Comparison of ENCODE assay signal across 8 mouse cellular contexts in the genomic region with DNA sequence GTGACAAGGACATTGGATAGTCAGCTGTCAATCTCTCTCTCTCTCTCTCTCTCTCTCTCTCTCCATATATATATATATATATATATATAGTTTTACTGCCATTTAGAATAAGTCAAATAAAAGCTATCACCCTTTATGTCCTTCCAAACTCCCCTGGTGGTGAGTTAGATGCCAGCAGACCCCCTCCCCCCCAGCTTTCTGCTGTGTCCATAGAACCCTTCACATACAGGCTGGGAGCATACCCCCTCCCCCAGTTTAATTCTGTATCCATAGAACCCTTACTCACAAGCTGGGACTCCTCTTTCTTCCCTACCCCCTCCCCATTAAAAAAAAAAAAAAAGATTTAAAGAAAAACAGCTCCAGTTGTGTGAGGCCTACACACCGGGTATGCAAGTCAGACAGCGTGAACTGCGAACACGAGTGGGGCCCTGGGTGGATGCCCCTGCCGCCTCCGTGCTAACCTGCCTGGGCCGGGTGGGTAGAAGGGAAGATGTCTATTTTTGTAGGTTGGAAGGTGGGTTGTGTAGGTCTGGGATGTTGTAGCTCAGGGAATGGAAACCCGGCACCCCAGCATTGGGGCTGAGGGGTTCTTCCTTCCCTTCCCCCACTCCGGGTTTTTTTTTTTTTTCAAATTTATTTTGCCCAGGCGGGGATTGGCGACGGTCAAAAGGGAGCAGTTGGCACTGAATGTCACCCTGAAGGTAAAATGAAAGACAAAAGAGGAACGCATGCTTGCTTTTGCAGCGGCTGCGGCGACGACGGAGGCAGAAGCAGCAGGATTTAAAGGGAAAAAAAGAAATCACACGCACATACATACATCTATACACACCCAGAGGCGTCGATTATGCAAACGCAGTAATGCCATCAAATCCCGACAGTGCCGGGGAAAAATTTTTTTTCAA. TPM values are rescaled to one million over a fixed set of nuclear protein-coding genes. Genes with fewer than 3 reads are reported as not detected.
DNase-seq lines count a peak whose midpoint lies in the region; ATAC-seq and TF ChIP-seq lines count a peak whose summit lies in the region.

No protein-coding gene starts in this region.

- TF ChIP-seq EP300 in liver, embryonic 14.5 days (IDR thresholded peaks at IDR 0.05; ENCODE audit: low read depth): no peak

- peak overlapping the region; percentile 93 for H3K27ac ChIP-seq in embryonic facial prominence, embryonic 10.5 days (replicated peaks)
- H3K27ac ChIP-seq in hindbrain, embryonic 10.5 days: peak overlapping the region; percentile 93
- H3K27ac ChIP-seq in liver, embryonic 14.5 days: no peak overlapping the region

- TF ChIP-seq CTCF in liver, embryonic 14.5 days (IDR thresholded peaks at IDR 0.05; ENCODE audit: low read depth): no peak

- H3K9ac ChIP-seq in liver, embryonic 14.5 days (replicated peaks): no peak overlapping the region

- no peaks in the 10 kb centered on the region for H3K9me3 ChIP-seq in embryonic facial prominence, embryonic 10.5 days
- H3K9me3 ChIP-seq in hindbrain, embryonic 10.5 days: no peaks in the 10 kb centered on the region
- no peaks in the 10 kb centered on the region for H3K9me3 ChIP-seq in liver, embryonic 14.5 days (ENCODE audit: control insufficient read depth, low read length)

- H3K36me3 ChIP-seq in embryonic facial prominence, embryonic 10.5 days (replicated peaks): no peaks in the 10 kb centered on the region
- no peaks in the 10 kb centered on the region for H3K36me3 ChIP-seq in hindbrain, embryonic 10.5 days
- no peaks in the 10 kb centered on the region for H3K36me3 ChIP-seq in liver, embryonic 14.5 days (replicated peaks; ENCODE audit: control insufficient read depth, insufficient read depth, low read depth)

- H3K4me2 ChIP-seq in liver, embryonic 14.5 days (ENCODE audit: low read depth): peak overlapping the region; percentile 45

- 12% methylated on average over 24 of the region's 24 CpGs for WGBS in embryonic facial prominence, embryonic 10.5 days
- WGBS in hindbrain, embryonic 10.5 days: 9% methylated on average over 24 of the region's 24 CpGs
- 15% methylated on average over 24 of the region's 24 CpGs for WGBS in liver, embryonic 14.5 days (ENCODE audit: insufficient replicate concordance)

- ATAC-seq in liver, embryonic 14.5 days (ENCODE audit: insufficient read depth): no peak
- ATAC-seq in activated CD4-positive, CD25-positive, alpha-beta regulatory T cell, adult 4 months: no peak

- H3K4me1 ChIP-seq in embryonic facial prominence, embryonic 10.5 days: peaks cover 20% of the 10 kb centered on the region
- H3K4me1 ChIP-seq in hindbrain, embryonic 10.5 days (replicated peaks): peaks cover 21% of the 10 kb centered on the region
- H3K4me1 ChIP-seq in liver, embryonic 14.5 days (replicated peaks; ENCODE audit: control insufficient read depth in 2 of 2, insufficient read depth in 2 of 2, low read length in 1 of 2): peaks cover 0 to 2% of the 10 kb centered on the region in 2 experiments; a peak in 1 of 4 replicates

- H3K27me3 ChIP-seq in embryonic facial prominence, embryonic 10.5 days (replicated peaks; ENCODE audit: low read depth, poor library complexity, severe bottlenecking): peaks cover 15% of the 10 kb centered on the region
- H3K27me3 ChIP-seq in hindbrain, embryonic 10.5 days (ENCODE audit: insufficient read depth, poor library complexity, severe bottlenecking): peaks cover 17% of the 10 kb centered on the region
- peaks cover 16% of the 10 kb centered on the region for H3K27me3 ChIP-seq in liver, embryonic 14.5 days (ENCODE audit: control insufficient read depth, insufficient read depth, low read length)

- H3K4me3 ChIP-seq in embryonic facial prominence, embryonic 10.5 days: peak overlapping the region; percentile 71
- peak overlapping the region; percentile 70 for H3K4me3 ChIP-seq in hindbrain, embryonic 10.5 days
- peak overlapping the region; percentile 33 to 41; a peak in 2 of 4 replicates for H3K4me3 ChIP-seq in liver, embryonic 14.5 days (ENCODE audit: insufficient read depth in 1 of 2, low read depth in 2 of 2, low read length in 2 of 2)

- DNase-seq in layer of hippocampus, postnatal 10 days (ENCODE audit: low spot score in 2 of 2): peak; percentile 30 to 43
- DNase-seq in layer of hippocampus, adult 11-12 months (ENCODE audit: low spot score): no peak
- DNase-seq in embryonic facial prominence, embryonic 10.5 days (ENCODE audit: low spot score): peak; percentile 25
- DNase-seq in hindbrain, embryonic 10.5 days (ENCODE audit: low spot score): no peak
- no peak for DNase-seq in liver, embryonic 14.5 days (ENCODE audit: low read depth in 3 of 3, low spot score in 3 of 3)
- DNase-seq in urinary bladder, postnatal 10 days (ENCODE audit: low spot score): no peak
- no peak for DNase-seq in lung, postnatal 25 days (ENCODE audit: low spot score)

RNA-seq across cellular contexts. Expression of gene Esrrg, which starts 42.4 kb away (rescaled TPM):
- 10 to 100 TPM; 11.1 to 11.9 TPM for total RNA-seq in layer of hippocampus, postnatal 10 days (2021)
- 1.1 and 2.5 TPM in 2 replicates for polyA plus RNA-seq in embryonic facial prominence, embryonic 10.5 days (2016; fragmentation: Nextera tagmentation; extraction: Ambion mirVana)
- polyA plus RNA-seq in hindbrain, embryonic 10.5 days (2016; fragmentation: Nextera tagmentation; extraction: Ambion mirVana): 3.8 and 5.8 TPM in 2 replicates
- 0.03 and 0.05 TPM in 2 replicates for polyA plus RNA-seq in liver, embryonic 14.5 days (2012; rRNA removed)
- 0.03 and 0.05 TPM in 2 replicates for polyA plus RNA-seq in liver, embryonic 14.5 days (2014; fragmentation: Nextera tagmentation; extraction: Ambion mirVana)
- polyA plus RNA-seq in activated CD4-positive, CD25-positive, alpha-beta regulatory T cell, adult 4 months (2017; shearing (Covaris generic)): not detected

Comparison
In these comparisons a context has a peak if more than half of its experiments do, and no peak if none do; other contexts are left out.
1. DNase-seq: peak in layer of hippocampus, postnatal 10 days (2 of 2) and embryonic facial prominence, embryonic 10.5 days (single experiment); none in layer of hippocampus, adult 11-12 months (single experiment), hindbrain, embryonic 10.5 days (single experiment), liver, embryonic 14.5 days (0 of 3), urinary bladder, postnatal 10 days (single experiment) and lung, postnatal 25 days (single experiment).
2. Peak in every context shown above with its lines, with median percentiles within 50 percentile points of each other: H3K4me3 ChIP-seq.